Mouse (Mus musculus) frontal cortex, adult 2 months (tissue): ENCODE measurements around the gene Ces1f. TPM values are rescaled to one million over a fixed set of nuclear protein-coding genes. Genes with fewer than 3 reads are reported as not detected.
A peak's percentile ranks its signal among the peaks of the same experiment; 100 is the strongest.
"Not testable (repeated sequence)": the region's sequence is repeated elsewhere in the genome, so short reads cannot be mapped to it uniquely, and the experiment has no call there.

Experiments
- DNase-seq, 2 experiments: peaks; one replicate each; pipeline ENCODE4 v3.0.0; 2022; ENCODE audit warnings: low spot score in 1 of 2; ENCODE audit errors: extremely low spot score in 1 of 2
- polyA plus RNA-seq: library from polyadenylated mRNA; depleted of rRNA; stranded (reverse); fragments of >200 nt; gene quantifications from 2 replicates; pipeline ENCODE4 v1.2.3, GENCODE M21; 2012; rRNA removed

Ces1f gene
- 0.14 and 0.23 TPM in 2 replicates for polyA plus RNA-seq

GRCm38 (mm10) chr8:93279556-93279955, at the start of gene Ces1f:
Gene Ces1f, minus strand, starts transcription at chr8:93279747.
- no peak for DNase-seq

- no peak for DNase-seq
These were observed 45.6 kb upstream of the Ces1f start for GRCm38 (mm10) chr8:93325123-93325522.

GRCm38 (mm10) chr8:93317031-93317430, 37.5 kb upstream of the Ces1f start:
- peak in 1 of 2 experiments; percentile 6 for DNase-seq

GRCm38 (mm10) chr8:93315557-93315956, 36.0 kb upstream of the Ces1f start:
- DNase-seq, result peak in 1 of 2 experiments; percentile 20

- no peak for DNase-seq
These were observed 4.3 kb upstream of the Ces1f start for GRCm38 (mm10) chr8:93283896-93284295.

GRCm38 (mm10) chr8:93282349-93282748, 2.8 kb upstream of the Ces1f start:
- no peak for DNase-seq

GRCm38 (mm10) chr8:93278176-93278805, 1.3 kb downstream of the Ces1f start:
- DNase-seq, result peak in 1 of 2 experiments; percentile 28

- DNase-seq, result no peak
These were observed 4.9 kb downstream of the Ces1f start for GRCm38 (mm10) chr8:93274609-93275008.

GRCm38 (mm10) chr8:93273321-93273720, 6.2 kb downstream of the Ces1f start:
- peak; percentile 36 to 59 for DNase-seq

- no peak for DNase-seq
These were observed 6.9 kb downstream of the Ces1f start for GRCm38 (mm10) chr8:93272686-93273085.

GRCm38 (mm10) chr8:93261436-93261835, 18.1 kb downstream of the Ces1f start:
- no peak for DNase-seq

- DNase-seq, result no peak
These were observed 27.1 kb downstream of the Ces1f start for GRCm38 (mm10) chr8:93252400-93252925.

GRCm38 (mm10) chr8:93246057-93246456, 33.5 kb downstream of the Ces1f start:
- DNase-seq, result no peak

GRCm38 (mm10) chr8:93239884-93240283, 39.7 kb downstream of the Ces1f start:
- DNase-seq, result peak; percentile 1 to 22

GRCm38 (mm10) chr8:93235681-93236080, 43.9 kb downstream of the Ces1f start:
- no peak for DNase-seq

GRCm38 (mm10) chr8:93234706-93235105, 44.8 kb downstream of the Ces1f start:
- DNase-seq, result no peak

GRCm38 (mm10) chr8:93234068-93234467, 45.5 kb downstream of the Ces1f start:
- no peak for DNase-seq

GRCm38 (mm10) chr8:93229446-93229845, 50.1 kb downstream of the Ces1f start, which contains the start of gene Ces1e:
Gene Ces1e, minus strand, starts transcription at chr8:93229619.
- DNase-seq, result no peak

- no peak for DNase-seq
These were observed 50.7 kb downstream of the Ces1f start for GRCm38 (mm10) chr8:93228673-93229370.

- not testable (repeated sequence) for DNase-seq
These were observed 53.1 kb downstream of the Ces1f start for GRCm38 (mm10) chr8:93226471-93226870.

- DNase-seq, result no peak
These were observed 57.7 kb downstream of the Ces1f start for GRCm38 (mm10) chr8:93221896-93222295.

GRCm38 (mm10) chr8:93217867-93218266, 61.7 kb downstream of the Ces1f start:
- peak in 1 of 2 experiments; percentile 17 for DNase-seq
